In the genomic region with DNA sequence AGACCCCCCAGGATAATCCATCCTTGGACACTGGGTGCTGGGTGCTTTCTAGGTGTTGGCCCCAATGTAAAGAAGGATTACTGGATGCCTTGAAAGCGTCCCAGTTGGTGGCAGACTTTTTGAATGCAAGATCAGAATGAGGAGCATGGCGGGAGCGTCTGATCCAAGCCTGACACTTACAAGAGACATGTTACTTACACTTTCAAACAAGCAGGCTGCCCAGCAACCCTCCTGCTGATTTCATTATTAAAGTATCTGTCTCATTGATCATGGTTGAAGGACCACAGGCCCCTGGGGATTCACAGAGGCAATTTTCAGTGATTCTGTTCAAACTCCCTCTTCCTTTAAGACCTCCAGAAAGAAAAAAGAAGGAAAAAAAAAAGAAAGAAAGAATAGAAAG, we compare ENCODE assay signal across 26 mouse cellular contexts. TPM values are rescaled to one million over a fixed set of nuclear protein-coding genes. Genes with fewer than 3 reads are reported as not detected.
A peak's percentile ranks its signal among the peaks of the same experiment; 100 is the strongest.
DNase-seq lines count a peak whose midpoint lies in the region; ATAC-seq and TF ChIP-seq lines count a peak whose summit lies in the region.
"Had no signal": no experiment of that assay in that cellular context is flagged by ENCODE, and none has a peak within 500 bp of the region (broad histone marks: within the 10 kb centered on the region; RNA-seq: fewer than 3 reads in every experiment).

No protein-coding gene starts in this region.

- no peaks in the 10 kb centered on the region for H3K9me3 ChIP-seq in forebrain, embryonic 11.5 days (ENCODE audit: control insufficient read depth, low read length)
- H3K9me3 ChIP-seq in forebrain, embryonic 14.5 days (replicated peaks; ENCODE audit: control insufficient read depth, low read length) = no peaks in the 10 kb centered on the region
- H3K9me3 ChIP-seq in hindbrain, embryonic 13.5 days = 0 out of 2 replicates have a peak, but pooled peaks cover 6% of the 10 kb centered on the region
- H3K9me3 ChIP-seq in hindbrain, embryonic 14.5 days (ENCODE audit: control insufficient read depth, low read length) = peaks cover 4% of the 10 kb centered on the region; the same call in 1 of the 2 replicates
- H3K9me3 ChIP-seq in midbrain, postnatal 0 days (ENCODE audit: low read length) = no peaks in the 10 kb centered on the region
- H3K9me3 ChIP-seq: embryonic facial prominence, embryonic 15.5 days had no signal

- no peak overlapping the region for H3K4me2 ChIP-seq in forebrain, embryonic 11.5 days (ENCODE audit: low read depth, low read length, severe bottlenecking)
- H3K4me2 ChIP-seq in forebrain, embryonic 14.5 days (ENCODE audit: low read length) = no peak overlapping the region
- H3K4me2 ChIP-seq in hindbrain, embryonic 13.5 days = 0 out of 2 replicates have a peak overlapping the region, but pooled peaks have one; percentile 13
- H3K4me2 ChIP-seq in hindbrain, embryonic 14.5 days (replicated peaks) = no peak overlapping the region
- no peak overlapping the region for H3K4me2 ChIP-seq in midbrain, postnatal 0 days (ENCODE audit: low read depth, low read length, poor library complexity, severe bottlenecking)
- H3K4me2 ChIP-seq: embryonic facial prominence, embryonic 15.5 days had no signal

- H3K9ac ChIP-seq in forebrain, embryonic 11.5 days (ENCODE audit: low read length) = no peak overlapping the region
- H3K9ac ChIP-seq in forebrain, embryonic 14.5 days (ENCODE audit: low read length) = no peak overlapping the region
- no peak overlapping the region for H3K9ac ChIP-seq in hindbrain, embryonic 13.5 days
- no peak overlapping the region for H3K9ac ChIP-seq in hindbrain, embryonic 14.5 days
- H3K9ac ChIP-seq in midbrain, postnatal 0 days (replicated peaks; ENCODE audit: low read length, poor library complexity, severe bottlenecking) = no peak overlapping the region
- H3K9ac ChIP-seq: embryonic facial prominence, embryonic 15.5 days had no signal

- DNase-seq in forebrain, embryonic 11.5 days (ENCODE audit: low spot score) = no peak
- no peak for DNase-seq in forebrain, embryonic 14.5 days (ENCODE audit: low spot score)
- DNase-seq in hindbrain, embryonic 14.5 days (ENCODE audit: low spot score) = no peak
- peak; percentile 24 for DNase-seq in retina, embryonic 14.5 days (ENCODE audit: low spot score)
- no peak for DNase-seq in retina, postnatal 1 day
- peak; percentile 58 for DNase-seq in midbrain, postnatal 0 days (ENCODE audit: low spot score)
- DNase-seq in right cerebral cortex, postnatal 25 days = no peak
- DNase-seq: adrenal gland, adult 8-10 months; adrenal gland, postnatal 36 days; B cell, adult 2 months; cerebellum, adult 11 months; cerebellum, adult 8-10 months; cerebellum, postnatal 14 days; embryo, embryonic 11 days; gastrocnemius, postnatal 36 days; heart, adult 18-20 months; heart, postnatal 10 days had no signal

- peak overlapping the region; percentile 3; the same call in 1 of the 2 replicates for H3K27ac ChIP-seq in forebrain, embryonic 11.5 days (ENCODE audit: low read depth, low read length)
- H3K27ac ChIP-seq in forebrain, embryonic 14.5 days (ENCODE audit: low read depth, low read length) = no peak overlapping the region
- peak overlapping the region; percentile 23; the same call in 1 of the 2 replicates for H3K27ac ChIP-seq in hindbrain, embryonic 13.5 days
- H3K27ac ChIP-seq in hindbrain, embryonic 14.5 days = no peak overlapping the region
- H3K27ac ChIP-seq in midbrain, postnatal 0 days (ENCODE audit: low read depth, low read length) = no peak overlapping the region
- H3K27ac ChIP-seq: embryonic facial prominence, embryonic 15.5 days; forebrain, embryonic 10.5 days; heart, embryonic 10.5 days had no signal

- no peaks in the 10 kb centered on the region for H3K4me1 ChIP-seq in forebrain, embryonic 11.5 days (replicated peaks; ENCODE audit: control insufficient read depth, insufficient read depth, low read length)
- H3K4me1 ChIP-seq in forebrain, embryonic 14.5 days (ENCODE audit: control insufficient read depth, insufficient read depth, low read length) = no peaks in the 10 kb centered on the region
- H3K4me1 ChIP-seq in hindbrain, embryonic 13.5 days (replicated peaks) = peaks cover 13% of the 10 kb centered on the region
- no peaks in the 10 kb centered on the region for H3K4me1 ChIP-seq in hindbrain, embryonic 14.5 days (replicated peaks; ENCODE audit: control insufficient read depth, insufficient read depth, low read length)
- H3K4me1 ChIP-seq in midbrain, postnatal 0 days (ENCODE audit: insufficient read depth, low read length) = 0 out of 2 replicates have a peak, but pooled peaks cover 3% of the 10 kb centered on the region
- H3K4me1 ChIP-seq: embryonic facial prominence, embryonic 15.5 days; heart, embryonic 10.5 days had no signal

- H3K36me3 ChIP-seq in forebrain, embryonic 11.5 days (ENCODE audit: control insufficient read depth, insufficient read depth, low read length) = no peaks in the 10 kb centered on the region
- no peaks in the 10 kb centered on the region for H3K36me3 ChIP-seq in forebrain, embryonic 14.5 days (ENCODE audit: control insufficient read depth, insufficient read depth, low read length)
- H3K36me3 ChIP-seq in hindbrain, embryonic 13.5 days = no peaks in the 10 kb centered on the region
- H3K36me3 ChIP-seq in hindbrain, embryonic 14.5 days (replicated peaks; ENCODE audit: control insufficient read depth, insufficient read depth) = no peaks in the 10 kb centered on the region
- H3K36me3 ChIP-seq in midbrain, postnatal 0 days (ENCODE audit: insufficient read depth, low read length) = no peaks in the 10 kb centered on the region
- H3K36me3 ChIP-seq: embryonic facial prominence, embryonic 15.5 days; forebrain, embryonic 10.5 days; G1E; heart, embryonic 10.5 days had no signal

- H3K27me3 ChIP-seq in forebrain, embryonic 11.5 days (ENCODE audit: control insufficient read depth, insufficient read depth, low read length) = no peaks in the 10 kb centered on the region
- H3K27me3 ChIP-seq in forebrain, embryonic 14.5 days (replicated peaks; ENCODE audit: control insufficient read depth, insufficient read depth, low read length) = no peaks in the 10 kb centered on the region
- no peaks in the 10 kb centered on the region for H3K27me3 ChIP-seq in hindbrain, embryonic 13.5 days
- H3K27me3 ChIP-seq in hindbrain, embryonic 14.5 days (ENCODE audit: control insufficient read depth, insufficient read depth, low read length) = no peaks in the 10 kb centered on the region
- H3K27me3 ChIP-seq in midbrain, postnatal 0 days (ENCODE audit: insufficient read depth, low read length) = no peaks in the 10 kb centered on the region; the same call in 1 of the 2 replicates
- H3K27me3 ChIP-seq: embryonic facial prominence, embryonic 15.5 days had no signal

- WGBS in forebrain, embryonic 11.5 days = 28% methylated on average over 3 of the region's 3 CpGs
- WGBS in forebrain, embryonic 14.5 days = 15% methylated on average over 3 of the region's 3 CpGs
- 31% methylated on average over 3 of the region's 3 CpGs for WGBS in hindbrain, embryonic 13.5 days
- WGBS in hindbrain, embryonic 14.5 days = 14% methylated on average over 3 of the region's 3 CpGs
- 13% methylated on average over 3 of the region's 3 CpGs for WGBS in midbrain, postnatal 0 days

- H3K4me3 ChIP-seq in forebrain, embryonic 11.5 days (ENCODE audit: low read depth, low read length) = no peak overlapping the region
- H3K4me3 ChIP-seq in forebrain, embryonic 14.5 days (ENCODE audit: low read depth, low read length) = no peak overlapping the region
- H3K4me3 ChIP-seq in hindbrain, embryonic 13.5 days = no peak overlapping the region
- H3K4me3 ChIP-seq in hindbrain, embryonic 14.5 days (replicated peaks; ENCODE audit: low read length) = no peak overlapping the region
- no peak overlapping the region for H3K4me3 ChIP-seq in midbrain, postnatal 0 days (ENCODE audit: low read depth, low read length)
- H3K4me3 ChIP-seq: embryonic facial prominence, embryonic 15.5 days; erythroblast, embryonic 14.5 days; forebrain, embryonic 10.5 days; heart, embryonic 10.5 days had no signal

- TF ChIP-seq CTCF in midbrain, postnatal 0 days (IDR thresholded peaks at IDR 0.05) = no peak

- ATAC-seq in forebrain, embryonic 11.5 days (replicated peaks; ENCODE audit: low FRiP score) = no peak
- no peak for ATAC-seq in forebrain, embryonic 14.5 days
- no peak for ATAC-seq in hindbrain, embryonic 13.5 days (ENCODE audit: low FRiP score)
- no peak for ATAC-seq in hindbrain, embryonic 14.5 days (ENCODE audit: low FRiP score)
- no peak for ATAC-seq in midbrain, postnatal 0 days (ENCODE audit: low FRiP score)
- ATAC-seq: CD4-positive, CD25-positive, alpha-beta regulatory T cell, adult 4 months had no signal

RNA-seq across cellular contexts. Expression of gene Tmem132c, which starts 25.2 kb away (rescaled TPM):
- polyA plus RNA-seq in forebrain, embryonic 11.5 days (2014; fragmentation: Nextera tagmentation; extraction: Ambion mirVana) = 21.3 and 26.1 TPM in 2 replicates
- 6.5 and 8.0 TPM in 2 replicates for polyA plus RNA-seq in forebrain, embryonic 14.5 days (2014; fragmentation: Nextera tagmentation; extraction: Ambion mirVana)
- polyA plus RNA-seq in hindbrain, embryonic 13.5 days (2015; fragmentation: Nextera tagmentation; extraction: Ambion mirVana) = 11.1 and 11.8 TPM in 2 replicates
- polyA plus RNA-seq in hindbrain, embryonic 14.5 days (2014; fragmentation: Nextera tagmentation; extraction: Ambion mirVana) = 15.1 and 15.6 TPM in 2 replicates
- 37.9 and 40.0 TPM in 2 replicates for total RNA-seq in midbrain, postnatal 0 days (2014; rRNA removed)
- 8.7 and 10.2 TPM in 2 replicates for polyA plus RNA-seq in midbrain, postnatal 0 days (2015; fragmentation: Nextera tagmentation; extraction: Ambion mirVana)
- total RNA-seq: common myeloid progenitor, adult 5-6 weeks; G1E; hematopoietic stem cell, adult 5-6 weeks had no signal
- polyA plus RNA-seq: CD4-positive, CD25-positive, alpha-beta regulatory T cell, adult 4 months; erythroblast, embryonic 14.5 days; G1E had no signal

Comparison
In these comparisons a context has a peak if more than half of its experiments do, and no peak if none do; other contexts are left out.
1. DNase-seq: peak in retina, embryonic 14.5 days (single experiment) and midbrain, postnatal 0 days (single experiment); none in forebrain, embryonic 11.5 days (single experiment), forebrain, embryonic 14.5 days (single experiment), hindbrain, embryonic 14.5 days (single experiment), retina, postnatal 1 day (single experiment) and right cerebral cortex, postnatal 25 days (single experiment).
2. H3K27ac ChIP-seq: peak in forebrain, embryonic 11.5 days (single experiment) and hindbrain, embryonic 13.5 days (single experiment); none in forebrain, embryonic 14.5 days (single experiment), hindbrain, embryonic 14.5 days (single experiment) and midbrain, postnatal 0 days (single experiment).